Mouse (Mus musculus): ENCODE measurements around the gene Catsperg1. TPM values are rescaled to one million over a fixed set of nuclear protein-coding genes. Genes with fewer than 3 reads are reported as not detected.
"Not testable (repeated sequence)": the region's sequence is repeated elsewhere in the genome, so short reads cannot be mapped to it uniquely, and the experiment has no call there.

Catsperg1 gene
- total RNA-seq, 2 experiments from 2014 or later: 0.31 to 0.51 TPM

DNA sequence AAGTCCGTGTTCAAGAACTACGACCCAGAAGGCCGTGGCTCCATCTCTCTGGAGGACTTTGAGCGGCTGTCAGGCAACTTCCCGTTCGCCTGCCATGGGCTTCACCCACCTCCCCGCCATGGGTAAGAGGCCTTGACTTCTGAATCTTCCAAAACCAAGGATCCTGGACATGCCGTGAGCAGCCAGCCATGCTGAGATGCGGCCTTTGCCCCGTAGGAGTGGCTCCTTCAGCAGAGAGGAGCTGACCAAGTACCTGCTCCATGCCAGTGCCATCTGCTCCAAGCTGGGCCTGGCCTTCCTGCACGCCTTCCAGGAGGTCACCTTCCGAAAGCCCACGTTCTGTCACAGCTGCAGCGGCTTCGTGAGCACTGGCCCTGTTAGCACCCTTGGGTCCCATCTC, 65.1 kb downstream of the Catsperg1 start:
- intact Hi-C loops (cut with DNase I): no loop called here
- no peak for DNase-seq

- DNase-seq: no peak
- intact Hi-C loops (cut with DNase I): no loop called here
These were observed 67.0 kb downstream of the Catsperg1 start for GRCm38 (mm10) chr7:29146625-29147367.

GRCm38 (mm10) chr7:29144006-29144405, 69.8 kb downstream of the Catsperg1 start:
- no peak for DNase-seq
- intact Hi-C loops (cut with DNase I): no loop called here

DNA sequence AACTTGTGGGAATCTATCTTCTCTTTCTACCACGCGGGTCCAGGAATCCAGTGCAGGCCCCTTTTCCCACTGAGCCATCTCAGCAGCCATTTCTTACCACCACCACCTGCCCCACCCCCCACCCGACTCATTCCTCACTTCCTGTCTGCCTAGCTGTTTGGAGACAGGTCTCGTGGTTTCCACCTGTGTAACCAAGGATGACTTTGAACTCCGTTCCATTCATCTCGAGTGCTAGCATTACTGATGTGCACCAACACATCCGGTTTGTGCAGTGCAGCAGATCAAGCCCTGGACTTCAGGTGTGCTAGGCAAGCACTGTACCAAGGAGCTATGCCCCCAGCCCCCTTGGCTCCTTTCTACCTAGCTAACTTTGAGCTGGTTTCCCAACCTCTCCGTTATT, 72.4 kb downstream of the Catsperg1 start:
- intact Hi-C loops (cut with DNase I): no loop called here
- no peak for DNase-seq

DNA sequence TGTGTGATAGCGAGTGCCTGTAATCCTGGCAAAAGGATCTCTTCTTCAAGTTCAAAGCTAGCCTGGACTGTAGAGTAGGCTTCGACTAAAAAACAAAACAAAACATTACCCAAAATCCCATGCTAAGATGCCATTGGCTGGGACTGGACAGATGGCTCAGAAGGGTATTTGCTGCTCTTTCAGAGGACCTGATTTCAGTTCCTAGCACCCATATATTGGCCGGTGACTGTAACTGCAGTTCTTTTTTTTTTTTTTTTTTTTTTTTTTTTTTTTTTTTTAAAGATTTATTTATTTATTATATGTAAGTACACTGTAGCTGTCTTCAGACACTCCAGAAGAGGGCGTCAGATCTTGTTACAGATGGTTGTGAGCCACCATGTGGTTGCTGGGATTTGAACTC, 74.6 kb downstream of the Catsperg1 start:
- intact Hi-C loops (cut with DNase I); DNase-seq: not testable (repeated sequence)

- DNase-seq: no peak
- intact Hi-C loops (cut with DNase I): no loop called here
These were observed 76.4 kb downstream of the Catsperg1 start for GRCm38 (mm10) chr7:29137429-29137828.

GRCm38 (mm10) chr7:29134693-29135386, 79.0 kb downstream of the Catsperg1 start, which contains the start of gene Rasgrp4:
Gene Rasgrp4, plus strand, starts transcription at chr7:29134851.
- no peak for DNase-seq
- intact Hi-C loops (cut with DNase I): no loop called here

DNA sequence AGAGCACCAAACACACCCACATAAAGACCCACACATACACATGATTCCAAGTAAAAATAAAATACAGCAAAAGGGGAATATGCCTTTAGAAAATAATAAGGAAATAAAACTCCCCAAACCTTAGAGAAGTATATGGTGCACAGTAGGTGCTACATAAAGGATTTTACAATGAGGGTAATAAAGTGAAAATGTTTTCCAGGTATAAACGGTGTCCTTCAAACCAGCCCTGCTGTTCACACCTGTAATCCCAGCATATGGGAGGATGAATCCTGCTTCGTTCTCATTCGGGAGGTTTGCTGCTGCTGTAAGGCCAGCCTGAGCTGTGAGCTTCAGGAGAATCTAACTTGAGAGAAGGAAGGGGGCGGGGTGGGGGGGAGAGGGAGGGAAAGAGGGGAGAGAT, 79.6 kb downstream of the Catsperg1 start:
- no peak for DNase-seq
- intact Hi-C loops (cut with DNase I): no loop called here

Other genes with a start within 250 kb of the Catsperg1 start
- 100 to 1,000 TPM; 159 to 163 TPM for gene Eif3k, start 232.2 kb downstream of the Catsperg1 start, total RNA-seq (2021)
- gene Map4k1, start 232.0 kb downstream of the Catsperg1 start, total RNA-seq (2021): under 1 TPM; 0.61 to 0.81 TPM
- gene Ryr1, start 88.9 kb downstream of the Catsperg1 start, total RNA-seq (2021): under 1 TPM; 0.03 to 0.08 TPM
- gene Rasgrp4, start 79.2 kb downstream of the Catsperg1 start, total RNA-seq (2021): 1 to 10 TPM; 1.4 to 1.5 TPM
- gene Fam98c, start 57.8 kb downstream of the Catsperg1 start, total RNA-seq (2021): 10 to 100 TPM; 10.6 to 12.0 TPM
- under 1 TPM; 0.19 to 0.31 TPM for gene Ggn, start 43.8 kb downstream of the Catsperg1 start, total RNA-seq (2021)
- gene Spred3, start 43.6 kb downstream of the Catsperg1 start, total RNA-seq (2021): under 1 TPM; 0.44 to 0.89 TPM
- gene Psmd8, start 33.3 kb downstream of the Catsperg1 start, total RNA-seq (2021): 100 to 1,000 TPM; 130 to 132 TPM
- 1 to 10 TPM; 2.8 to 3.2 TPM for gene Kcnk6, start 18.5 kb upstream of the Catsperg1 start, total RNA-seq (2021)
- 10 to 100 TPM; 69.1 to 73.8 TPM for gene Yif1b, start 24.3 kb upstream of the Catsperg1 start, total RNA-seq (2021)
- 1 to 10 TPM; 1.9 to 2.0 TPM for gene 2200002D01Rik, start 34.4 kb upstream of the Catsperg1 start, total RNA-seq (2021)
- 10 to 100 TPM; 34.8 to 44.9 TPM for gene Spint2, start 67.9 kb upstream of the Catsperg1 start, total RNA-seq (2021)
- 10 to 100 TPM in 1 of 2 experiments, 1 to 10 TPM in 1; 9.6 to 10.5 TPM for gene Ppp1r14a, start 75.3 kb upstream of the Catsperg1 start, total RNA-seq (2021)
- gene Dpf1, start 89.9 kb upstream of the Catsperg1 start, total RNA-seq (2021): under 1 TPM; 0.44 to 0.51 TPM

All from heart, postnatal 36 days (tissue).